Mouse (Mus musculus): Measurements from ENCODE around the gene Nrxn1. TPM values are rescaled to one million over a fixed set of nuclear protein-coding genes. Genes with fewer than 3 reads are reported as not detected.

Gene Nrxn1
- polyA plus RNA-seq, 1 experiment from 2014 or later = 0.36 TPM

Small RNA genes lying within 50 kb of the gene (microRNA-seq; reads per million reads assigned to microRNA genes)
- not detected for gene Gm24510 (ENCODE audit: borderline number of aligned reads)
- gene Gm27475 (ENCODE audit: borderline number of aligned reads) = not detected
- gene Gm47307 (ENCODE audit: borderline number of aligned reads) = not detected
